In genomic region chr4:114947395-114947794, GRCm38 (mm10) we compare ENCODE assay signal across 8 mouse cellular contexts. TPM values are rescaled to one million over a fixed set of nuclear protein-coding genes. Genes with fewer than 3 reads are reported as not detected.
DNase-seq lines count a peak whose midpoint lies in the region; ATAC-seq and TF ChIP-seq lines count a peak whose summit lies in the region.

No protein-coding gene starts in this region.

- H3K4me1 ChIP-seq in heart, embryonic 11.5 days (ENCODE audit: control insufficient read depth, insufficient read depth, low read length) = no peaks in the 10 kb centered on the region
- peaks cover 4% of the 10 kb centered on the region for H3K4me1 ChIP-seq in kidney, embryonic 15.5 days

- H3K9ac ChIP-seq in heart, embryonic 11.5 days (ENCODE audit: low read depth, low read length) = no peak overlapping the region
- H3K9ac ChIP-seq in kidney, embryonic 15.5 days = no peak overlapping the region

- H3K4me3 ChIP-seq in heart, embryonic 11.5 days (ENCODE audit: low read depth, low read length) = no peak overlapping the region
- H3K4me3 ChIP-seq in kidney, embryonic 15.5 days (replicated peaks) = no peak overlapping the region
- H3K4me3 ChIP-seq in myocyte = no peak overlapping the region

- no peaks in the 10 kb centered on the region for H3K36me3 ChIP-seq in heart, embryonic 11.5 days (ENCODE audit: control insufficient read depth, insufficient read depth, low read length)
- H3K36me3 ChIP-seq in kidney, embryonic 15.5 days = no peaks in the 10 kb centered on the region
- no peaks in the 10 kb centered on the region for H3K36me3 ChIP-seq in myocyte (ENCODE audit: control insufficient read depth, insufficient read depth)

- H3K79me2 ChIP-seq in myocyte (ENCODE audit: control insufficient read depth, insufficient read depth) = no peaks in the 10 kb centered on the region

- WGBS in heart, embryonic 11.5 days (ENCODE audit: insufficient replicate concordance) = 31% methylated on average over 6 of the region's 6 CpGs
- WGBS in kidney, embryonic 15.5 days = 24% methylated on average over 6 of the region's 6 CpGs

- peak; percentile 74 to 91 for DNase-seq in heart, adult 18-20 months
- peak; percentile 75 for DNase-seq in embryo, embryonic 9.5 days (ENCODE audit: extremely low spot score)
- peak; percentile 61 for DNase-seq in liver
- peak; percentile 63 to 84 for DNase-seq in spleen, postnatal 4 days (ENCODE audit: low spot score in 2 of 2)

- H3K27ac ChIP-seq in heart, embryonic 11.5 days (ENCODE audit: low read depth, low read length) = no peak overlapping the region
- no peak overlapping the region for H3K27ac ChIP-seq in kidney, embryonic 15.5 days

- no peak for TF ChIP-seq POLR2A in myocyte (IDR thresholded peaks at IDR 0.05; ENCODE audit: insufficient read length, low read depth)

- H3ac ChIP-seq in myocyte (ENCODE audit: control insufficient read depth, insufficient read length) = no peak overlapping the region

- no peaks in the 10 kb centered on the region for H3K9me3 ChIP-seq in heart, embryonic 11.5 days (replicated peaks; ENCODE audit: control insufficient read depth, low read length)
- H3K9me3 ChIP-seq in kidney, embryonic 15.5 days (replicated peaks) = no peaks in the 10 kb centered on the region

- peaks cover 8% of the 10 kb centered on the region for H3K27me3 ChIP-seq in heart, embryonic 11.5 days (ENCODE audit: control insufficient read depth, insufficient read depth, low read length)
- H3K27me3 ChIP-seq in kidney, embryonic 15.5 days = peaks cover 39% of the 10 kb centered on the region
- H3K27me3 ChIP-seq in myocyte (ENCODE audit: control insufficient read depth, insufficient read depth, insufficient read length) = peaks cover 5% of the 10 kb centered on the region

- H3K4me2 ChIP-seq in heart, embryonic 11.5 days = no peak overlapping the region
- H3K4me2 ChIP-seq in kidney, embryonic 15.5 days = no peak overlapping the region
- H3K4me2 ChIP-seq in myocyte (ENCODE audit: low read depth) = peak overlapping the region; percentile 26

- ATAC-seq in heart, embryonic 11.5 days (replicated peaks; ENCODE audit: insufficient number of reproducible peaks, low FRiP score, low TSS enrichment) = no peak
- ATAC-seq in granulocyte monocyte progenitor cell, adult 5-6 weeks (replicated peaks; ENCODE audit: poor library complexity, severe bottlenecking) = peak; percentile 97
- ATAC-seq in kidney, embryonic 15.5 days (replicated peaks; ENCODE audit: low FRiP score) = peak; percentile 85

TF ChIP-seq in myocyte, 11 proteins besides CTCF, POLR2A, EP300 and RAD21:
- TF ChIP-seq E2F4 (IDR thresholded peaks at IDR 0.05; ENCODE audit: insufficient read depth) (no peak), CEBPB (IDR thresholded peaks at IDR 0.05; ENCODE audit: insufficient read depth, poor library complexity, severe bottlenecking) (no peak), TCF3 (IDR thresholded peaks at IDR 0.05; ENCODE audit: insufficient read length, low read depth) (no peak), TCF12 (IDR thresholded peaks at IDR 0.05; ENCODE audit: insufficient read depth, poor library complexity, severe bottlenecking) (no peak), USF1 (IDR thresholded peaks at IDR 0.05; ENCODE audit: low read depth) (no peak), MYOD1 (IDR thresholded peaks at IDR 0.05; ENCODE audit: control insufficient read depth in 1 of 3, insufficient read length in 2 of 3, low read depth in 2 of 3) (no peak), POLR2AphosphoS2 (IDR thresholded peaks at IDR 0.05; ENCODE audit: insufficient read length, low read depth) (no peak), MAX (IDR thresholded peaks at IDR 0.05; ENCODE audit: low read depth) (no peak), SRF (IDR thresholded peaks at IDR 0.05; ENCODE audit: control insufficient read depth, insufficient read length, low read depth) (no peak), MYOG (IDR thresholded peaks at IDR 0.05; ENCODE audit: control insufficient read depth in 1 of 3, insufficient read depth in 1 of 3, insufficient read length in 2 of 3, low read depth in 2 of 3) (no peak), REST (IDR thresholded peaks at IDR 0.05; ENCODE audit: insufficient read depth, insufficient read length) (no peak)

RNA-seq across cellular contexts. Expression of gene Foxe3, which starts 21.6 kb away (rescaled TPM):
- not detected for total RNA-seq in heart, adult 18-20 months (2021)
- not detected in 2 replicates for polyA plus RNA-seq in heart, embryonic 11.5 days (2014; fragmentation: Nextera tagmentation; extraction: Ambion mirVana)
- total RNA-seq in granulocyte monocyte progenitor cell, adult 5-6 weeks (2014; fragmentation: Nextera tagmentation) = not detected in 2 replicates
- total RNA-seq in granulocyte monocyte progenitor cell, adult 5-6 weeks (2017) = not detected in 2 replicates
- not detected in 2 replicates for polyA plus RNA-seq in kidney, embryonic 15.5 days (2015; fragmentation: Nextera tagmentation; extraction: Ambion mirVana)
- not detected for polyA plus RNA-seq in myocyte (2012; fragmentation: generic; extraction: Trizol)

RNA-seq across cellular contexts. Expression of gene Foxd2, which starts 38.7 kb away (rescaled TPM):
- under 1 TPM; 0.35 to 0.49 TPM for total RNA-seq in heart, adult 18-20 months (2021)
- polyA plus RNA-seq in heart, embryonic 11.5 days (2014; fragmentation: Nextera tagmentation; extraction: Ambion mirVana) = 0.14 and 0.17 TPM in 2 replicates
- 0.32 and 1.0 TPM in 2 replicates for total RNA-seq in granulocyte monocyte progenitor cell, adult 5-6 weeks (2014; fragmentation: Nextera tagmentation)
- total RNA-seq in granulocyte monocyte progenitor cell, adult 5-6 weeks (2017) = 0.30 and 1.3 TPM in 2 replicates
- polyA plus RNA-seq in kidney, embryonic 15.5 days (2015; fragmentation: Nextera tagmentation; extraction: Ambion mirVana) = 5.2 and 5.5 TPM in 2 replicates
- 0.65 TPM for polyA plus RNA-seq in myocyte (2012; fragmentation: generic; extraction: Trizol)

RNA-seq across cellular contexts. Expression of gene Cmpk1, which starts 39.6 kb away (rescaled TPM):
- total RNA-seq in heart, adult 18-20 months (2021) = 10 to 100 TPM; 36.5 to 36.6 TPM
- 70.0 and 76.9 TPM in 2 replicates for polyA plus RNA-seq in heart, embryonic 11.5 days (2014; fragmentation: Nextera tagmentation; extraction: Ambion mirVana)
- 68.3 and 74.7 TPM in 2 replicates for total RNA-seq in granulocyte monocyte progenitor cell, adult 5-6 weeks (2014; fragmentation: Nextera tagmentation)
- total RNA-seq in granulocyte monocyte progenitor cell, adult 5-6 weeks (2017) = 183 and 233 TPM in 2 replicates
- 91.9 and 101 TPM in 2 replicates for polyA plus RNA-seq in kidney, embryonic 15.5 days (2015; fragmentation: Nextera tagmentation; extraction: Ambion mirVana)
- polyA plus RNA-seq in myocyte (2012; fragmentation: generic; extraction: Trizol) = 18.3 TPM

RNA-seq across cellular contexts. Expression of gene Stil, which starts 52.6 kb away (rescaled TPM):
- under 1 TPM; 0.20 to 0.23 TPM for total RNA-seq in heart, adult 18-20 months (2021)
- polyA plus RNA-seq in heart, embryonic 11.5 days (2014; fragmentation: Nextera tagmentation; extraction: Ambion mirVana) = 15.1 and 15.3 TPM in 2 replicates
- 20.3 and 20.4 TPM in 2 replicates for total RNA-seq in granulocyte monocyte progenitor cell, adult 5-6 weeks (2014; fragmentation: Nextera tagmentation)
- total RNA-seq in granulocyte monocyte progenitor cell, adult 5-6 weeks (2017) = 18.4 and 21.7 TPM in 2 replicates
- polyA plus RNA-seq in kidney, embryonic 15.5 days (2015; fragmentation: Nextera tagmentation; extraction: Ambion mirVana) = 12.5 and 13.1 TPM in 2 replicates
- 1.6 TPM for polyA plus RNA-seq in myocyte (2012; fragmentation: generic; extraction: Trizol)
